In genomic region chr1:74111696-74112030, GRCm38 (mm10) we compare ENCODE assay signal across 12 mouse cellular contexts. TPM values are rescaled to one million over a fixed set of nuclear protein-coding genes. Genes with fewer than 3 reads are reported as not detected.
DNase-seq lines count a peak whose midpoint lies in the region; ATAC-seq lines count a peak whose summit lies in the region.
"Had no signal": no experiment of that assay in that cellular context is flagged by ENCODE, and none has a peak within 500 bp of the region (broad histone marks: within the 10 kb centered on the region; RNA-seq: fewer than 3 reads in every experiment).

No protein-coding gene starts in this region.

- 48% methylated on average over 6 of the region's 6 CpGs for WGBS in heart, embryonic 13.5 days
- WGBS in hindbrain, embryonic 11.5 days, result 12% methylated on average over 6 of the region's 6 CpGs
- WGBS in midbrain, embryonic 13.5 days, result 13% methylated on average over 6 of the region's 6 CpGs

- no peak overlapping the region for H3K27ac ChIP-seq in heart, embryonic 13.5 days (replicated peaks)
- H3K27ac ChIP-seq in hindbrain, embryonic 11.5 days (ENCODE audit: low read depth, low read length), result peak overlapping the region; percentile 80
- H3K27ac ChIP-seq in midbrain, embryonic 13.5 days, result peak overlapping the region; percentile 85

- H3K27me3 ChIP-seq in heart, embryonic 13.5 days (replicated peaks), result no peaks in the 10 kb centered on the region
- no peaks in the 10 kb centered on the region for H3K27me3 ChIP-seq in hindbrain, embryonic 11.5 days (ENCODE audit: control insufficient read depth, insufficient read depth, low read length)
- no peaks in the 10 kb centered on the region for H3K27me3 ChIP-seq in midbrain, embryonic 13.5 days
- H3K27me3 ChIP-seq: Patski had no signal

- no peak for ATAC-seq in heart, embryonic 13.5 days (ENCODE audit: extremely low read depth, insufficient number of reproducible peaks, low FRiP score, low TSS enrichment)
- no peak for ATAC-seq in hindbrain, embryonic 11.5 days (ENCODE audit: low FRiP score)
- no peak; the same call in 1 of the 2 replicates for ATAC-seq in midbrain, embryonic 13.5 days
- ATAC-seq: Patski had no signal

- no peaks in the 10 kb centered on the region for H3K9me3 ChIP-seq in heart, embryonic 13.5 days
- H3K9me3 ChIP-seq in hindbrain, embryonic 11.5 days (ENCODE audit: control insufficient read depth, low read length), result no peaks in the 10 kb centered on the region
- H3K9me3 ChIP-seq in midbrain, embryonic 13.5 days, result no peaks in the 10 kb centered on the region

- H3K4me1 ChIP-seq in heart, embryonic 13.5 days, result peaks cover 34% of the 10 kb centered on the region
- peaks cover 33% of the 10 kb centered on the region for H3K4me1 ChIP-seq in hindbrain, embryonic 11.5 days (replicated peaks; ENCODE audit: control insufficient read depth, insufficient read depth, low read length)
- peaks cover 44% of the 10 kb centered on the region for H3K4me1 ChIP-seq in midbrain, embryonic 13.5 days (replicated peaks)

- H3K36me3 ChIP-seq in heart, embryonic 13.5 days, result no peaks in the 10 kb centered on the region
- H3K36me3 ChIP-seq in hindbrain, embryonic 11.5 days (ENCODE audit: control insufficient read depth, insufficient read depth, low read length), result no peaks in the 10 kb centered on the region
- no peaks in the 10 kb centered on the region for H3K36me3 ChIP-seq in midbrain, embryonic 13.5 days

- DNase-seq in heart, adult 18-20 months, result no peak
- peak; percentile 91 for DNase-seq in R1 (ENCODE audit: low read depth, low spot score)
- no peak for DNase-seq in hindbrain, embryonic 11.5 days (ENCODE audit: low spot score)
- no peak for DNase-seq in embryo, embryonic 11 days
- DNase-seq in cerebellum, postnatal 36 days, result no peak
- no peak for DNase-seq in spleen, postnatal 14 days (ENCODE audit: low spot score in 2 of 2)
- DNase-seq: adrenal gland, postnatal 36 days; B cell, adult 2 months; cerebellum, postnatal 25 days had no signal

- peak overlapping the region; percentile 28; the same call in 1 of the 2 replicates for H3K9ac ChIP-seq in heart, embryonic 13.5 days
- H3K9ac ChIP-seq in hindbrain, embryonic 11.5 days (ENCODE audit: low read depth, low read length), result 0 out of 2 replicates have a peak overlapping the region, but pooled peaks have one; percentile 8
- H3K9ac ChIP-seq in midbrain, embryonic 13.5 days (replicated peaks), result no peak overlapping the region

- no peak overlapping the region for H3K4me2 ChIP-seq in heart, embryonic 13.5 days
- 0 out of 2 replicates have a peak overlapping the region, but pooled peaks have one; percentile 19 for H3K4me2 ChIP-seq in hindbrain, embryonic 11.5 days (replicated peaks; ENCODE audit: low read depth, low read length)
- H3K4me2 ChIP-seq in midbrain, embryonic 13.5 days (replicated peaks), result peak overlapping the region; percentile 25; the same call in 1 of the 2 replicates

- no peak overlapping the region for H3K4me3 ChIP-seq in heart, embryonic 13.5 days
- H3K4me3 ChIP-seq in hindbrain, embryonic 11.5 days (ENCODE audit: low read depth, low read length), result no peak overlapping the region
- no peak overlapping the region for H3K4me3 ChIP-seq in midbrain, embryonic 13.5 days (replicated peaks)

RNA-seq across cellular contexts. Expression of gene Tns1, which starts 12.6 kb away (rescaled TPM):
- polyA plus RNA-seq in heart, embryonic 13.5 days (2015; fragmentation: Nextera tagmentation; extraction: Ambion mirVana), result 100 and 105 TPM in 2 replicates
- 100 to 1,000 TPM; 636 to 666 TPM for total RNA-seq in heart, adult 18-20 months (2021)
- 16.1 and 17.3 TPM in 2 replicates for polyA plus RNA-seq in hindbrain, embryonic 11.5 days (2014; fragmentation: Nextera tagmentation; extraction: Ambion mirVana)
- polyA plus RNA-seq in midbrain, embryonic 13.5 days (2015; fragmentation: Nextera tagmentation; extraction: Ambion mirVana), result 9.6 and 13.2 TPM in 2 replicates

RNA-seq across cellular contexts. Expression of gene Rufy4, which starts 13.7 kb away (rescaled TPM):
- 0.20 and 0.48 TPM in 2 replicates for polyA plus RNA-seq in heart, embryonic 13.5 days (2015; fragmentation: Nextera tagmentation; extraction: Ambion mirVana)
- total RNA-seq in heart, adult 18-20 months (2021), result under 1 TPM; 0.84 to 0.95 TPM
- 0.56 and 0.66 TPM in 2 replicates for polyA plus RNA-seq in hindbrain, embryonic 11.5 days (2014; fragmentation: Nextera tagmentation; extraction: Ambion mirVana)
- polyA plus RNA-seq in midbrain, embryonic 13.5 days (2015; fragmentation: Nextera tagmentation; extraction: Ambion mirVana), result 0.31 and 0.42 TPM in 2 replicates

RNA-seq across cellular contexts. Expression of gene Cxcr2, which starts 42.1 kb away (rescaled TPM):
- 0.09 TPM in 1 of 2 replicates, not detected in the other for polyA plus RNA-seq in heart, embryonic 13.5 days (2015; fragmentation: Nextera tagmentation; extraction: Ambion mirVana)
- under 1 TPM in 1 of 2 experiments, not detected in 1; 0.44 TPM for total RNA-seq in heart, adult 18-20 months (2021)
- polyA plus RNA-seq in hindbrain, embryonic 11.5 days (2014; fragmentation: Nextera tagmentation; extraction: Ambion mirVana), result 0.05 and 0.10 TPM in 2 replicates
- 0.09 TPM in 2 replicates for polyA plus RNA-seq in midbrain, embryonic 13.5 days (2015; fragmentation: Nextera tagmentation; extraction: Ambion mirVana)
